Mouse (Mus musculus): ENCODE results near the gene Paqr6. TPM values are rescaled to one million over a fixed set of nuclear protein-coding genes. Genes with fewer than 3 reads are reported as not detected.

Paqr6 gene
- polyA plus RNA-seq, 1 experiment from 2014 or later, result 0.15 TPM

- H3K27me3 ChIP-seq (ENCODE audit: control insufficient read depth, insufficient read depth, low read length), result no peaks in the 10 kb centered on the region
- 0 out of 2 replicates have a peak, but pooled peaks cover 2% of the 10 kb centered on the region for H3K4me1 ChIP-seq (ENCODE audit: control insufficient read depth, insufficient read depth, low read length)
- no peaks in the 10 kb centered on the region for H3K9me3 ChIP-seq (ENCODE audit: control insufficient read depth, low read length)
- H3K27ac ChIP-seq (ENCODE audit: low read depth, low read length), result no peak overlapping the region
- no peak for DNase-seq (ENCODE audit: low spot score, missing footprints)
- no peak overlapping the region for H3K4me3 ChIP-seq (ENCODE audit: low read depth, low read length)
- no peak overlapping the region for H3K4me2 ChIP-seq
- peaks cover 9% of the 10 kb centered on the region for H3K36me3 ChIP-seq (ENCODE audit: control insufficient read depth, insufficient read depth, low read length)
- 91% methylated on average over 4 of the region's 4 CpGs for WGBS
- no peak for ATAC-seq (ENCODE audit: low FRiP score)
- no peak overlapping the region for H3K9ac ChIP-seq (ENCODE audit: low read length)
Measured at GRCm38 (mm10) chr3:88415668-88416067, 51.3 kb downstream of the Paqr6 start.

- ATAC-seq (ENCODE audit: low FRiP score), result no peak
- Histone ChIP-seq H3K9ac (ENCODE audit: low read length) (no peak overlapping the region), H3K4me3 (ENCODE audit: low read depth, low read length) (no peak overlapping the region), H3K27ac (ENCODE audit: low read depth, low read length) (no peak overlapping the region), H3K4me2 (no peak overlapping the region), H3K27me3 (ENCODE audit: control insufficient read depth, insufficient read depth, low read length) (no peaks in the 10 kb centered on the region), H3K36me3 (ENCODE audit: control insufficient read depth, insufficient read depth, low read length) (peaks cover 8% of the 10 kb centered on the region), H3K4me1 (ENCODE audit: control insufficient read depth, insufficient read depth, low read length) (peaks cover 4% of the 10 kb centered on the region), H3K9me3 (ENCODE audit: control insufficient read depth, low read length) (no peaks in the 10 kb centered on the region)
- 87% methylated on average over 6 of the region's 6 CpGs for WGBS
- no peak for DNase-seq (ENCODE audit: low spot score, missing footprints)
Measured at GRCm38 (mm10) chr3:88418016-88418415, 53.6 kb downstream of the Paqr6 start.

Other genes with a start within 250 kb of the Paqr6 start
- 9.0 and 10.9 TPM in 2 replicates for gene Mef2d, start 222.2 kb upstream of the Paqr6 start, polyA plus RNA-seq (2014; fragmentation: Nextera tagmentation; extraction: Ambion mirVana)
- 0.15 TPM in 1 of 2 replicates, not detected in the other for gene Rhbg, start 109.9 kb upstream of the Paqr6 start, polyA plus RNA-seq (2014; fragmentation: Nextera tagmentation; extraction: Ambion mirVana)
- 0.11 TPM in 1 of 2 replicates, not detected in the other for gene Gm38392, start 77.4 kb upstream of the Paqr6 start, polyA plus RNA-seq (2014; fragmentation: Nextera tagmentation; extraction: Ambion mirVana)
- 7.5 and 7.9 TPM in 2 replicates for gene Tsacc, start 67.6 kb upstream of the Paqr6 start, polyA plus RNA-seq (2014; fragmentation: Nextera tagmentation; extraction: Ambion mirVana)
- 746 and 783 TPM in 2 replicates for gene Cct3, start 67.5 kb upstream of the Paqr6 start, polyA plus RNA-seq (2014; fragmentation: Nextera tagmentation; extraction: Ambion mirVana)
- gene Glmp, start 39.6 kb upstream of the Paqr6 start, polyA plus RNA-seq (2014; fragmentation: Nextera tagmentation; extraction: Ambion mirVana), result 70.2 and 73.7 TPM in 2 replicates
- 0.90 and 1.4 TPM in 2 replicates for gene Tmem79, start 28.4 kb upstream of the Paqr6 start, polyA plus RNA-seq (2014; fragmentation: Nextera tagmentation; extraction: Ambion mirVana)
- 45.8 and 46.8 TPM in 2 replicates for gene Smg5, start 28.3 kb upstream of the Paqr6 start, polyA plus RNA-seq (2014; fragmentation: Nextera tagmentation; extraction: Ambion mirVana)
- gene Bglap3, start 8.2 kb downstream of the Paqr6 start, polyA plus RNA-seq (2014; fragmentation: Nextera tagmentation; extraction: Ambion mirVana), result 0.08 and 0.12 TPM in 2 replicates
- not detected in 2 replicates for gene Bglap2, start 14.1 kb downstream of the Paqr6 start, polyA plus RNA-seq (2014; fragmentation: Nextera tagmentation; extraction: Ambion mirVana)
- 0.48 TPM in 1 of 2 replicates, not detected in the other for gene Bglap, start 19.9 kb downstream of the Paqr6 start, polyA plus RNA-seq (2014; fragmentation: Nextera tagmentation; extraction: Ambion mirVana)
- 128 and 132 TPM in 2 replicates for gene Pmf1, start 45.7 kb downstream of the Paqr6 start, polyA plus RNA-seq (2014; fragmentation: Nextera tagmentation; extraction: Ambion mirVana)
- 20.8 and 22.3 TPM in 2 replicates for gene Slc25a44, start 60.6 kb downstream of the Paqr6 start, polyA plus RNA-seq (2014; fragmentation: Nextera tagmentation; extraction: Ambion mirVana)
- 6.3 and 6.8 TPM in 2 replicates for gene Sema4a, start 96.6 kb downstream of the Paqr6 start, polyA plus RNA-seq (2014; fragmentation: Nextera tagmentation; extraction: Ambion mirVana)
- gene Lmna, start 145.4 kb downstream of the Paqr6 start, polyA plus RNA-seq (2014; fragmentation: Nextera tagmentation; extraction: Ambion mirVana), result 17.9 and 21.2 TPM in 2 replicates
- gene Mex3a, start 167.8 kb downstream of the Paqr6 start, polyA plus RNA-seq (2014; fragmentation: Nextera tagmentation; extraction: Ambion mirVana), result 44.5 and 45.1 TPM in 2 replicates
- 0.25 and 0.86 TPM in 2 replicates for gene Rab25, start 183.7 kb downstream of the Paqr6 start, polyA plus RNA-seq (2014; fragmentation: Nextera tagmentation; extraction: Ambion mirVana)
- 87.2 and 103 TPM in 2 replicates for gene Lamtor2, start 188.5 kb downstream of the Paqr6 start, polyA plus RNA-seq (2014; fragmentation: Nextera tagmentation; extraction: Ambion mirVana)
- gene Ubqln4, start 189.2 kb downstream of the Paqr6 start, polyA plus RNA-seq (2014; fragmentation: Nextera tagmentation; extraction: Ambion mirVana), result 72.4 and 73.0 TPM in 2 replicates
- gene Ssr2, start 211.3 kb downstream of the Paqr6 start, polyA plus RNA-seq (2014; fragmentation: Nextera tagmentation; extraction: Ambion mirVana), result 154 and 157 TPM in 2 replicates
- gene Arhgef2, start 241.4 kb downstream of the Paqr6 start, polyA plus RNA-seq (2014; fragmentation: Nextera tagmentation; extraction: Ambion mirVana), result 99.0 and 117 TPM in 2 replicates